Mouse (Mus musculus): ENCODE results near the gene Timm8a2. TPM values are rescaled to one million over a fixed set of nuclear protein-coding genes. Genes with fewer than 3 reads are reported as not detected.
"Not testable (repeated sequence)": the region's sequence is repeated elsewhere in the genome, so short reads cannot be mapped to it uniquely, and the experiment has no call there.

The Timm8a2 gene
- polyA plus RNA-seq, 1 experiment from 2014 or later = not detected

GRCm38 (mm10) chr14:122062411-122063090 is 28.1 kb downstream of the Timm8a2 start:
- WGBS = 85% methylated on average over 10 of the region's 10 CpGs
- ATAC-seq (ENCODE audit: low FRiP score) = no peak
- no peak for DNase-seq (ENCODE audit: low spot score)
- Histone ChIP-seq H3K4me2 (replicated peaks) (no peak overlapping the region), H3K4me1 (replicated peaks; ENCODE audit: control insufficient read depth, insufficient read depth, low read length) (no peaks in the 10 kb centered on the region), H3K9ac (no peak overlapping the region), H3K9me3 (ENCODE audit: control insufficient read depth, low read length) (no peaks in the 10 kb centered on the region), H3K36me3 (replicated peaks; ENCODE audit: control insufficient read depth, insufficient read depth) (no peaks in the 10 kb centered on the region), H3K27ac (no peak overlapping the region), H3K4me3 (replicated peaks; ENCODE audit: low read length) (no peak overlapping the region), H3K27me3 (ENCODE audit: control insufficient read depth, insufficient read depth, low read length) (no peaks in the 10 kb centered on the region)

- no peaks in the 10 kb centered on the region for H3K9me3 ChIP-seq (ENCODE audit: control insufficient read depth, low read length)
- H3K9ac ChIP-seq = no peak overlapping the region
- no peak overlapping the region for H3K4me2 ChIP-seq (replicated peaks)
- H3K4me3 ChIP-seq (replicated peaks; ENCODE audit: low read length) = no peak overlapping the region
- no peaks in the 10 kb centered on the region for H3K27me3 ChIP-seq (ENCODE audit: control insufficient read depth, insufficient read depth, low read length)
- H3K36me3 ChIP-seq (replicated peaks; ENCODE audit: control insufficient read depth, insufficient read depth) = no peaks in the 10 kb centered on the region
- WGBS = 76% methylated on average over 5 of the region's 5 CpGs
- no peak overlapping the region for H3K27ac ChIP-seq
- DNase-seq (ENCODE audit: low spot score) (no peak), ATAC-seq (ENCODE audit: low FRiP score) (no peak)
- H3K4me1 ChIP-seq (replicated peaks; ENCODE audit: control insufficient read depth, insufficient read depth, low read length) = no peaks in the 10 kb centered on the region
These were observed 29.1 kb downstream of the Timm8a2 start for GRCm38 (mm10) chr14:122063599-122063998.

- no peaks in the 10 kb centered on the region for H3K36me3 ChIP-seq (replicated peaks; ENCODE audit: control insufficient read depth, insufficient read depth)
- DNase-seq (ENCODE audit: low spot score) (peak; percentile 69), ATAC-seq (ENCODE audit: low FRiP score) (no peak)
- no peaks in the 10 kb centered on the region for H3K4me1 ChIP-seq (replicated peaks; ENCODE audit: control insufficient read depth, insufficient read depth, low read length)
- H3K9ac ChIP-seq = no peak overlapping the region
- no peaks in the 10 kb centered on the region for H3K27me3 ChIP-seq (ENCODE audit: control insufficient read depth, insufficient read depth, low read length)
- WGBS = 8% methylated on average over 2 of the region's 2 CpGs
- H3K4me3 ChIP-seq (replicated peaks; ENCODE audit: low read length) = no peak overlapping the region
- no peak overlapping the region for H3K27ac ChIP-seq
- H3K4me2 ChIP-seq (replicated peaks) = no peak overlapping the region
- no peaks in the 10 kb centered on the region for H3K9me3 ChIP-seq (ENCODE audit: control insufficient read depth, low read length)
These were observed 30.0 kb downstream of the Timm8a2 start for GRCm38 (mm10) chr14:122064519-122064918.

DNA sequence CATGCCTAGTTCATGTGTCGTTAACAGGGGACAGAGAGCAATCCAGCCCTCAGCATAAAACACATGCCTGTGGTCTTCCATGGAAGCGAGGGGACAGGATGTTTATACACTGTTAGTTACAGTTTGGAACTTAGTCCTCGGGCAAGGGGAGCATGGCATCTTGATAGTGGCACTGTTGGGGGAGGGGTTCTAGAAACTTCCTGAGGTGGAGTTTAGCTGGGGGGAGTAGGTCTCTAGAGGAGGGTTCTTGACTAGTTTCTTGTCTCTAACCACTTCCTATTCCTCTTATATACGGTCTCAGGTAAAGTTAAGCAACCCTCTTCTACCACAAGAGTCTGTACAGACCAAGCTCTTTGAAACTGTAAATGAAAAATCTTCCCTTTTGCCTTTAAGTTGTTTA is 31.8 kb downstream of the Timm8a2 start:
- no peak for ATAC-seq (ENCODE audit: low FRiP score)
- no peaks in the 10 kb centered on the region for H3K4me1 ChIP-seq (replicated peaks; ENCODE audit: control insufficient read depth, insufficient read depth, low read length)
- no peaks in the 10 kb centered on the region for H3K9me3 ChIP-seq (ENCODE audit: control insufficient read depth, low read length)
- DNase-seq (ENCODE audit: low spot score) = no peak
- H3K36me3 ChIP-seq (replicated peaks; ENCODE audit: control insufficient read depth, insufficient read depth) = no peaks in the 10 kb centered on the region
- no peak overlapping the region for H3K4me3 ChIP-seq (replicated peaks; ENCODE audit: low read length)
- no peak overlapping the region for H3K9ac ChIP-seq
- no peaks in the 10 kb centered on the region for H3K27me3 ChIP-seq (ENCODE audit: control insufficient read depth, insufficient read depth, low read length)
- no peak overlapping the region for H3K4me2 ChIP-seq (replicated peaks)
- WGBS = 88% methylated on average over 4 of the region's 4 CpGs
- no peak overlapping the region for H3K27ac ChIP-seq

DNA sequence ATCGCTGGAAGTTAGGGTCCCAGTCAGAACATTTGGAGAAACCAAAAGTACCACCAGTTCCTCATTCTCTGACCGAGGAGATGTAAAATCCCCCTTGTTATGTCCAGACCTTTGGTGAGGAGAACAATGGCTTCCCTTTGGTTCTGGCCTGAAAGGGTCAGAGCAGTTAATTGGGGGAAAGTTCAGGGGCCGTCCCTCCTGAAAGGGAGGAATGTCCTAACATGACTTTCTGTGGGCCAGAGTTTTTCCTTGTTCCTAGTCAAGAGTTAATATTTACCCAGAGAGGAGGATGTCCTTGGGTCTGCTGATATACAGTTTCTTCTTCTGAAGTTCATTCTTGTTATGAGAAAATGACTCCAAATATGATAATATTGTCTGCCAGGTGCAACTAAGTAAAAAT is 33.6 kb downstream of the Timm8a2 start:
- DNase-seq (ENCODE audit: low spot score); H3K27ac ChIP-seq; H3K4me1 ChIP-seq (replicated peaks; ENCODE audit: control insufficient read depth, insufficient read depth, low read length); H3K4me3 ChIP-seq (replicated peaks; ENCODE audit: low read length); H3K9ac ChIP-seq; ATAC-seq (ENCODE audit: low FRiP score); H3K9me3 ChIP-seq (ENCODE audit: control insufficient read depth, low read length); H3K4me2 ChIP-seq (replicated peaks); H3K27me3 ChIP-seq (ENCODE audit: control insufficient read depth, insufficient read depth, low read length); H3K36me3 ChIP-seq (replicated peaks; ENCODE audit: control insufficient read depth, insufficient read depth): not testable (repeated sequence)
- 30% methylated on average over 3 of the region's 3 CpGs for WGBS

DNA sequence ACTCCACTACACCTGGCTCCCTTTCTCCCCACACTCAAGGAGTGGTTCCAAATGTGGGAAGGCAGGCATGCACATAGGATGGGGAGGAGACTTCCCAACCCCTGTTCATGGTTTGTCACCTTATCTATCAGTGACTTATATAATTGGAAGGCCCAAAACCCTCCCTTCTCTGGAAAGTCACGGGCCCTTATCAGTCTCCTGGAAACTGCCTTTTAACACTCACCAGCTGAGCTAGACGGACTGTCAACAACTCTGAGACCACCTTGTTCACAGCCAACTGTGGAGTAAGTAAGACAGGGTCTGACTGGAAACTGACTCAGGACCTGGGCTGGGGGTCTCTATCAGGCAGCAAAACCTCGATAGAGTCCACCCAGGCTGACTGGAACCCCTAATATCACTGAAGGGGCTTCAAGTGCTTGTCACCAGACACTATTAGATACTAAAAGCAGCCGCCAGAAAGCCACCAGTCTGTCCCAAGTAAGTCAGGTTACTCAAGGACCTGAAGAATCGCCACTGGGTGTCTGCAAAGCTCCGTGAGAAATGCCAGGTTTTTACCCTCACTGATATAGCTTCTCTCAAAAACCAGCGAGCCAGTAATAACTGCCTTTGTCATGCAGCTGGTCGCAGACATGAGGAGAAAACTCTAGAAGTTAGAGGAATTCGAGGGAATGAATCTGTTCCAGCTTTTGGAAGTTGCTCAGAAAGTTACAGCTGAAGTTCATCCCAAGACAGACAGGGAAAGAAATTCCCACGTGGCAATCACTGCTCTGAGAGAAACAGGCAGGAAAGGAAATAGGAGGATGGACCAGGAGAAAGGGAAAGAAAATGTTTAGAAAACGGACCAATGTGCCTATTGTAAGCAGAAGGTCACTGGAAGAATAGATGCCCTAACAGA is 34.6 kb downstream of the Timm8a2 start:
- Histone ChIP-seq H3K9me3 (ENCODE audit: control insufficient read depth, low read length) (no peaks in the 10 kb centered on the region), H3K4me1 (replicated peaks; ENCODE audit: control insufficient read depth, insufficient read depth, low read length) (no peaks in the 10 kb centered on the region), H3K27ac (no peak overlapping the region), H3K27me3 (ENCODE audit: control insufficient read depth, insufficient read depth, low read length) (no peaks in the 10 kb centered on the region), H3K4me3 (replicated peaks; ENCODE audit: low read length) (no peak overlapping the region), H3K36me3 (replicated peaks; ENCODE audit: control insufficient read depth, insufficient read depth) (no peaks in the 10 kb centered on the region), H3K9ac (no peak overlapping the region), H3K4me2 (replicated peaks) (no peak overlapping the region)
- ATAC-seq (ENCODE audit: low FRiP score) (no peak), DNase-seq (ENCODE audit: low spot score) (no peak)
- 58% methylated on average over 11 of the region's 11 CpGs for WGBS

- Histone ChIP-seq H3K27ac (no peak overlapping the region), H3K36me3 (replicated peaks; ENCODE audit: control insufficient read depth, insufficient read depth) (no peaks in the 10 kb centered on the region), H3K4me2 (replicated peaks) (no peak overlapping the region), H3K4me1 (replicated peaks; ENCODE audit: control insufficient read depth, insufficient read depth, low read length) (no peaks in the 10 kb centered on the region), H3K4me3 (replicated peaks; ENCODE audit: low read length) (no peak overlapping the region), H3K9me3 (ENCODE audit: control insufficient read depth, low read length) (no peaks in the 10 kb centered on the region), H3K9ac (no peak overlapping the region), H3K27me3 (ENCODE audit: control insufficient read depth, insufficient read depth, low read length) (no peaks in the 10 kb centered on the region)
- ATAC-seq (ENCODE audit: low FRiP score) = no peak
- 86% methylated on average over 3 of the region's 3 CpGs for WGBS
- DNase-seq (ENCODE audit: low spot score) = no peak
These were observed 35.5 kb downstream of the Timm8a2 start for GRCm38 (mm10) chr14:122069948-122070347.

DNA sequence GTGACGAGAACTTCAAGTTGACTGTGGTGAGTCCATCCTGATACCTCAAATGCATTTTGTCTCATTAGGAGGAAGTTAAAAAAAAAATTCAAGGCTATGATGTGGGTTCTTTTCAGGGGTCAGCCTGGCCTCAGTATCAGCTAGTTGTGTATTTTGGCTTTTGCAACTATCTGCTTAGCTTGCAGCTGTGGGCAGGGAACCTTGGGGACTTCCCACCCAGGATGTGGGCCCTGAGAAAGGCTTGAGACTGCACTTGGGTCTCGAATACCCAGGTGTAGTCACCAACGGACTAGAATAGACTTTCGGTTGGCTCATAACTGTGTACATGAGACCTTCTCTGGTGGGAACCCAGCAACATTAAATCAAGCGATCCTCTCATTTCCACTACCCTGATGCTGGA is 38.9 kb downstream of the Timm8a2 start:
- no peak for ATAC-seq (ENCODE audit: low FRiP score)
- Histone ChIP-seq H3K9ac (no peak overlapping the region), H3K4me3 (replicated peaks; ENCODE audit: low read length) (no peak overlapping the region), H3K9me3 (ENCODE audit: control insufficient read depth, low read length) (no peaks in the 10 kb centered on the region), H3K27ac (no peak overlapping the region), H3K36me3 (replicated peaks; ENCODE audit: control insufficient read depth, insufficient read depth) (no peaks in the 10 kb centered on the region), H3K4me1 (replicated peaks; ENCODE audit: control insufficient read depth, insufficient read depth, low read length) (no peaks in the 10 kb centered on the region), H3K27me3 (ENCODE audit: control insufficient read depth, insufficient read depth, low read length) (no peaks in the 10 kb centered on the region), H3K4me2 (replicated peaks) (no peak overlapping the region)
- no peak for DNase-seq (ENCODE audit: low spot score)
- 89% methylated on average over 5 of the region's 5 CpGs for WGBS

DNA sequence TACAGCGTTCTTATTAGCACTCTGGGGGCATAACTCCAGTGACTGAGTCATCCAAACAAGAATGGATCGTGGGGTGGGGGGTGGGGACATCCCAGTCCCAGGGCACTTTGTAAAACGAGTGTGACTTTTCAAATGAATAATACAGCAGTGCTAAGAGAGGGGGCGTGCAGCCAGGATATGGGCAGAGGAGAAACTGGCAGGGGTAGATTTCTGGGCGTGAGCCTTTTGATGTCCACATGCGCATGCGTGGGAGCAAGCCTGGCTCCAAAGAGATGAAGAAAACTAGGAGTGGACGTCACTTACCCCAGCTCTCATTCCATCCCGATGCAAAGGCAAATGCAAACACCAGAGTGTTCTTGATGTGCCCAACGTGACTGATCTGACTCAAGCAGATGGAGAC is 39.9 kb downstream of the Timm8a2 start:
- no peak overlapping the region for H3K27ac ChIP-seq
- no peaks in the 10 kb centered on the region for H3K27me3 ChIP-seq (ENCODE audit: control insufficient read depth, insufficient read depth, low read length)
- no peak for ATAC-seq (ENCODE audit: low FRiP score)
- H3K9ac ChIP-seq = no peak overlapping the region
- no peaks in the 10 kb centered on the region for H3K36me3 ChIP-seq (replicated peaks; ENCODE audit: control insufficient read depth, insufficient read depth)
- no peak overlapping the region for H3K4me2 ChIP-seq (replicated peaks)
- no peaks in the 10 kb centered on the region for H3K4me1 ChIP-seq (replicated peaks; ENCODE audit: control insufficient read depth, insufficient read depth, low read length)
- no peak for DNase-seq (ENCODE audit: low spot score)
- H3K4me3 ChIP-seq (replicated peaks; ENCODE audit: low read length) = no peak overlapping the region
- WGBS = 80% methylated on average over 10 of the region's 10 CpGs
- no peaks in the 10 kb centered on the region for H3K9me3 ChIP-seq (ENCODE audit: control insufficient read depth, low read length)

Measured in hindbrain, embryonic 14.5 days (tissue).